Mouse (Mus musculus) megakaryocyte progenitor cell, adult 5-6 weeks (primary cell): ENCODE results near the gene Gxylt2. TPM values are rescaled to one million over a fixed set of nuclear protein-coding genes. Genes with fewer than 3 reads are reported as not detected.

Experiments
- ATAC-seq: replicated peaks from 2 replicates; pipeline ENCODE4 v1.8.0; 2016; ENCODE audit warnings: mild to moderate bottlenecking, moderate TSS enrichment, inconsistent platforms; ENCODE audit not compliant: poor library complexity
- total RNA-seq, 2 experiments: library from RNA; stranded (forward) in 1 of 2; stranded (reverse) in 1 of 2; fragments of 157-497, 149-512 nt in 1 of 2; fragments of 200-1000 nt in 1 of 2; gene quantifications; 2 replicates each; pipeline versions ENCODE4 v1.2.3 to v1.2.4; 2015 to 2017

Gxylt2 gene
- total RNA-seq, 2 experiments from 2014 or later, result not detected

GRCm38 (mm10) chr6:100795797-100796196, 91.3 kb downstream of the Gxylt2 start:
- ATAC-seq, result no peak

GRCm38 (mm10) chr6:100799290-100799689, 94.8 kb downstream of the Gxylt2 start:
- no peak for ATAC-seq

GRCm38 (mm10) chr6:100799766-100800165, 95.2 kb downstream of the Gxylt2 start:
- no peak for ATAC-seq

DNA sequence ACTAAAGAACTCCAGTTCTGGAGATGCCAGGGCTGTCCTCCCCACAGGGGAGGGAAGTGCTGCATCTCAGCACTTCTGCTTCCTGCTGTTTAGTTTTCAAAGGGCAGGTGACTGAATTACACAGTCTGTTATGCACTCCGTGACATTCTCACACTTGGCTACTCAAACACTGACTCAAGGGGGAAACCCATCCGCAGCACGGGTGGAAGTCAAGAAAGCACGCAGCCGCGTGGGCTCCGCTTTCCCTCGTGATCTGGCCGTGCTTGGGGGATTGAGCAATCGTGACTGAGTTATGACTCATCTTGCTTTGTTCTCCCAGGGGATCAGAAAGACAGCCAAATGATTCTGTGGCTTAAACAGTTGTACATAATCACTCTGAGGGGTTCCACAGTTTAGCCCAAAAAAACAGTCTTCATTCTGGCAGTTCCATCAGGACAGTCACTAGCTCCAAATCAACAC, 96.0 kb downstream of the Gxylt2 start:
- peak; percentile 86 for ATAC-seq

- ATAC-seq, result no peak
Measured at GRCm38 (mm10) chr6:100802381-100803083, 98.0 kb downstream of the Gxylt2 start.

GRCm38 (mm10) chr6:100803250-100803649, 98.7 kb downstream of the Gxylt2 start:
- ATAC-seq, result no peak

- ATAC-seq, result no peak
Measured at GRCm38 (mm10) chr6:100807187-100807586, 102.7 kb downstream of the Gxylt2 start.

- no peak for ATAC-seq
Measured at GRCm38 (mm10) chr6:100807746-100808145, 103.2 kb downstream of the Gxylt2 start.

DNA sequence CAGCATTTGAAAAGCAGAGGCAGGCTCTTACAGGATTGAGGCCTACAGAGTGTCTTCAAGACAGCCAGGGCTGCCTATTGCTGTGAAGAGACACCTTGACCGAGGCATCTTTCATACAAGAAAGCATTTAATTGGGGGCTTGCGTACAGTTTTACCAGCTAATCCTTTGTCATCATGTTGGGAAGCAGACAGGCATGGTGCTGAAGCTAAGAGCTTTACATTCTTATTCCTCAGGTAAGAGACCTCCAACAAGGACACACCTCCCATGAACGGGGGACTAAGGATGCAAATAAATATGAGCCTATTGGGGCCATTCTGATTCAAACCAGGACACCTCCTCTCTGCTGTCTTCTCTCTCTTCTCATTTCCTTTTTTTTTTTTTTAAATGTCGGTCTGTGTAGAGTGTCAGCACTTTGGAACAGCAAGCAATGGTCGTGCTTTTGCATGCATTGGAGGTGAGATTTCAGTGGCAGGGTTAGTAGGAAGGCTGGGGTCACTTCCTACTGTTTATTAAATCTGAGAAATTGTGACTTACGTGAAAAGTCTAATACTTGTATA, 103.8 kb downstream of the Gxylt2 start:
- ATAC-seq, result no peak

DNA sequence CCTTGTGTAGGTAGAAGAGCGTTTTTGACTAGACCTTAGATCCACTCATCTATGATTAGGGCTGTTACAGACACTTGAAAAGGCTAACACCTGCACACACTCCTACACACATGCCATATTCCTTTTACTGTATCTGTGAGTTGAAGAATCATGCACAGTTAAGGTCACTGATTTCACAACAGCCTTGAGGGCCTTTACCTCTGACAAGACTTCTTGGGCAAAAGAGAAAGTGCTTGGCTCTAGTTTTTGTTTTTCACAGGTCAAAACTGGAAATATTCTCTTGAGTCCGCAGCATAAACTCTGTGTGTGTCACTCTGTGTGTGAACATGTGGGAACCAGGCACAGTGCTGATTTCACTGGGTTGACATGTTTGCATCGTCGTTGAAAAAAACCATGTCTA, 105.6 kb downstream of the Gxylt2 start:
- no peak for ATAC-seq

- ATAC-seq, result no peak
Measured at GRCm38 (mm10) chr6:100811731-100812130, 107.2 kb downstream of the Gxylt2 start.

GRCm38 (mm10) chr6:100821367-100821766, 116.8 kb downstream of the Gxylt2 start:
- no peak for ATAC-seq

DNA sequence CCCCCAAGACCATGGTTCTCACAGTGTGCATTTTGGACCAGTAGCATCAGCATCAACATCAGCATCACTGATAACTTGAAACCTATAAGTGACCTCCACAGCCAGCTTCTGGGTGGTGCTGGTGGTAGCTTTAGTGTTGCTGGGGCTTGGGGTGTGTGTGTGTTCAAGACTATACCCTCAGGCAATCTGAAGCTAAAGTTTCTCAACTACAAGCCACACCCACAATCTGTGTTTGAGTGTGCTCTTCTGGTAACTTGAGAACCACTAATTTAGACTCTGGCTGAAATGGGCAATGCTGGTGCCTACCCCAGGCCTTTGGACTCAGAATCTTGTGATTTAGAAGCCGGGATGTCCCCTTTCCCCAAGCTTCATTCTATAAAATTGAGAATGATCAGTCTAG, 118.8 kb downstream of the Gxylt2 start:
- ATAC-seq, result no peak

DNA sequence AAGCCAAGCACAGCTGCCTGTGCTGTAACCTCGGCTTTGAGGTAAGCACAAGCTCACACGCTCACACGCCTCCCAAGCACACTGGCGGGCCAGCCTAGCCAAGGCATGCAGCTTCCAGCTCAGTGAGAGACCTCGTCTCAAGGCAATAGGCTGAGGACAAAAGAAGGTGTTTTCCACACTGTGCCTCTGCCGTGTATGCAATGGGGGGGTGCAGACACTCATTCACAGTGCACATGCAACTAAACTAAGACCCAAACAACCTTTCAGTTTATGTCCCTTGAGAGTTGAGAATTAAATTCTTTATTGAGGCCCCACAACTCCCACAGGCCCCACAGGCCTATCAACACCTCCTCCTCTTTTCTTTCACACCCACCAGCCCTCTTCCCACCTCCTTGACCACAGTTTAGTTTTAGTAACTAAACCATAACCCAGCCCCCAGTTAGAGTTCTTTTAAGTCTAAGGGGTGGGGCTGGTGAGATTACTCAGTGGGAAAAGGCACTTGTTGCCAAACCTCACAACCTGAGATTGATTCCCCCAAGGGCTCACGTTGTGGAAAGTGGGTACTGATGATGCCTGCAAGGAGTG, 119.9 kb downstream of the Gxylt2 start:
- ATAC-seq, result no peak

DNA sequence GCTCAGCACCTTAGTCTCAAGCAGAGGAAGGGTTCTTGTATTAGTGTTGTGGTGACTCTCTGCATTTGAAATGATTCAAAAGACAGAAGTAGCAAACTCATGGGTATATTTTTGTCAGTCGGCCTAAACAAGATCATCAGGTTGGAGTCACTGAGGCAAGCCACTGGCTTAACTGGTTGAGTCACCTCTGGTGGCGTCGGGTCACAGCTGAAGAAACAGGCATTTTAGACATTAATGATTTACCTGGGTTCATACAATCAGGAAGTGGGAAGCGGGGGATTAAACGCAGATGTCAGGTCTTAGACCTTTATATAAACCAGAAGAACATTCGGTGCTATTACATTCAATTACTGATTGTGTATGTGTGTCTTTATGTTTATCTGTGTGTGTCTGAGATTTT, 121.5 kb downstream of the Gxylt2 start:
- ATAC-seq, result no peak

GRCm38 (mm10) chr6:100828565-100828964, 124.0 kb downstream of the Gxylt2 start:
- ATAC-seq, result no peak

DNA sequence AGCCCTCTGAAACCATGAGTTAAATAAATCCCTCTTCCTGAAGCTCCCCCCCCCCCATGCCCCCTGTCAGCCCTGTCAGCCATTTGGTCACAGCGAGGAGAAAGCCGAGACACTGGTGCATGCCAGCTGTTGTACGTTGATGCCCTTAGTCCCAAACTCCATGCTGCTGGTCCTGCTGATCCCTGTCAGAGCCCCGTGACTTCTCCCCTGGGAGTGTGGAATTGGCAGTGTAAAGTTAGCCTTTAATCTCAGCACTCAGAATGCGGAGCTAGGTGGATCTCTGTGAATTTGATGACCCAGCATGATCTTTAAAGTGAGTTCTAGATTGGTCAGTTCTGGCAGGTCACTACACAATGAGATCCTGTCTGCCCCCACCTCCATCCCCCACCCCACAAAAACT, 125.2 kb downstream of the Gxylt2 start:
- ATAC-seq, result no peak

- ATAC-seq, result no peak
Measured at GRCm38 (mm10) chr6:100831188-100831587, 126.7 kb downstream of the Gxylt2 start.

GRCm38 (mm10) chr6:100831751-100832150, 127.2 kb downstream of the Gxylt2 start:
- no peak for ATAC-seq

- ATAC-seq, result peak; percentile 95
Measured at GRCm38 (mm10) chr6:100833355-100833754, 128.8 kb downstream of the Gxylt2 start, which contains the start of gene Ppp4r2. TSS of gene Ppp4r2 (plus strand) at chr6:100833622.

- peak; percentile 64 for ATAC-seq
Measured at GRCm38 (mm10) chr6:100833811-100834481, 129.4 kb downstream of the Gxylt2 start.
